Mouse (Mus musculus): Measurements from ENCODE around the gene Gm29427.

Gene Gm29427

DNA sequence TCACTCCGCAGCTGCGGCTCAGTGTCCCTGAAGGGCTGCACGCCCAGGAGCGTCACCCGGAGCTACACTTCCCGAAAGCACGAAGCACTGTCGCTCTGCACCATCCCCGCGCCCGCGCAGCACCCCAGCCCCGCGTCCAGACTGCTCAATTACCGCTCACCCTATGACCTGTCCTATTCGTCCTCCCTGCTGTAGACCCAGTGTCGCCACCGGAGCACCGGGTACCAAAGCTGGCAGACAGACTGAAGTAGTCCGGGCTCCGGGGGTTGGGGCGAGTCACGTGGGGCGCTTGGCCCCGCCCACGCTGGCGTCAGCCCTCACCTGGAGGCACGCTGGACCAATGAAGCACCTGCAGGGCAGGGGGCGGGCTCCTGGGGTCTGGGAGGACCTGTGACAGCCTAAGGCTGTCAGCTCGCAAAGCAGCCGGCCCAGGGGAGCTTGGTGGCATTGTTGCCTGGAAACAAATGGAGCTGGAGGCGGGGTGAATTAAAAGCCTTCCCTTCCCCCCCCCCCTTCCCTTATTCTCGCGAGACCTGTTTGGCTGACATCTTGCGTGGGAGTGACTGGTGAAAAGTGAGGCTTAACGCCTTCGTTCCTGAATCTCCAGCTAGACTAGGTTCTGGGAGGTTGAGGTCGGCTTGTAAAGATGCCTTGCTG lies at the start of gene Gm29427:
Gm29427 (minus strand) TSS at position 239 of the 657 bp plus-strand sequence.
- H3K27me3 ChIP-seq (ENCODE audit: control insufficient read depth, insufficient read depth, low read length, poor library complexity, severe bottlenecking) = no peaks in the 10 kb centered on the region; the same call in 1 of the 2 replicates
- peaks cover 1% of the 10 kb centered on the region; the same call in 1 of the 2 replicates for H3K36me3 ChIP-seq (ENCODE audit: control insufficient read depth, insufficient read depth, low read length, poor library complexity, severe bottlenecking)
- DNase-seq (ENCODE audit: low read depth, low spot score) = peak; percentile 98

DNA sequence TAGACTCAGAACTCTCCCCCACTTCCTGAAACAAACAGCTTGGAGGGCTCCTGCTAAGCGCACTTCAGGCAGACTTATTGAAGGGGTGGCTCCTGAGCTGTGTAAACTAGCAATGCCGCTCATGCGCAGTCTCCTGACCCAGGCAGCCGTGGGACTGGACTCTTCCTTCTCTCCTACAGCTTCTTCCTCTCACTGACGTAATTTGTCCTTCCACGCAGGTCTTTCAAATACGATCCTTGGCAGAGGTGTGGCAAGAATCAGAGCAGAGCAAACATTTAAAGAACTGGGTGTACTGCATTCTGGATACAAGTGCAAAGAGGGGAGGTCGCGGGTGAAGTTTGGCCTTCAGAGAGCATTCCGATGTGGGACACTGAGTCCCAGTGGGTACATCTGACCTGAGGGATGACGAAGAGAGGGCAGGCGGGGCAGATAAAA lies 48.4 kb upstream of the Gm29427 start:
- Histone ChIP-seq H3K36me3 (ENCODE audit: control insufficient read depth, insufficient read depth, low read length, poor library complexity, severe bottlenecking) (no peaks in the 10 kb centered on the region), H3K27me3 (ENCODE audit: control insufficient read depth, insufficient read depth, low read length, poor library complexity, severe bottlenecking) (no peaks in the 10 kb centered on the region)
- DNase-seq (ENCODE audit: low read depth, low spot score) = no peak

DNA sequence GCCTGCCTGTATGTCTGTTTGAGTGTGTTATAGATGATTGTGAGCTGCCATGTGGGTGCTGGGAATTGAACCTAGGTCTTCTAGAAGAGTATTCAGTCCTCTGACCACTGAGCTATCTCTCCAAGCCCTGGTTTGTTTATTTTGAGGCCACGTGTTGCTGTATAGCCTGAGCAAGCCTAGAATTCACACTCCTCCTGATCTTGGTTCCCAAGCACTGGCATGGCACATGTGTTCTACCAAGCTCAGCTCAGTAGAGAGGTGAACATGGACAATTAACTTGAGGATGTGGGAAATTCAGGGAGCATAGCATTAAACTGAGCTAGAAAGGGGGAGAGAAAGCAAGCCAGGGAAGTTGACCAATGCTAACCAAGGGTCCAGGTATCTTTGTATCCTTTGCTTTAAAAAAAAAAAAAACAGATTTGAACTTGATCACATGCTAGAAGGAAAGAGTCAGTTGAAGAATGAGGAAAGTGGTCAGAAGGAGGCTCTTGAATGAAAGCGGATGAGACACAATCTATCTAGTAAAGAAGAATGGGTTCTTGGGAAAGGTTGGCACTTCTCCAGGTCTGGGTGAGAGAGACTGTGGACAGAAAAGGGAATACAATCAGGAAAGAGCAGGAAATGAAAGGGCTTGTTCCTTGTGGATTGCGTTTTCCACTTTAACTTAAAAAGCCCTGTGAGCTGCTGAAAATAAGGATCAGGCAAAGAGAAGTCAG lies 46.6 kb upstream of the Gm29427 start:
- no peaks in the 10 kb centered on the region for H3K36me3 ChIP-seq (ENCODE audit: control insufficient read depth, insufficient read depth, low read length, poor library complexity, severe bottlenecking)
- DNase-seq (ENCODE audit: low read depth, low spot score) = no peak
- H3K27me3 ChIP-seq (ENCODE audit: control insufficient read depth, insufficient read depth, low read length, poor library complexity, severe bottlenecking) = no peaks in the 10 kb centered on the region

DNA sequence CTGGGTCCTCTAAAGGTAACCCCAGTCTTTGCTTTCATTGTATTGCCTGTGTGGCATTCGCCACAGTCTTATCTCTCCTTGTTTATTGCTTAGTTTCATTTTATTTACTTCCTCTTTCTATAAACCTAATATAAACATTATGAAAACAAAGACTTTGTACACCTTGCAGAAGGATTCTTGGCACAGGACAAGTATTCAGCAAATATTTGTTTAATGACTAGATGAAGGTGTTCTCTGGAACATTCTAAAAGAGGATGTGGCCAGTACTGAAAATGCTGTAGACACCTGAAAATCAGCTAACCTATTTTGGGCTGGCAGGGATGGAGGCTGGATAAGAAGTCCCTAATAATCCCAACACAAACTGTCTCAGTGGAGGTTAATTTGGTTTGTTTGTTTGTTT lies 46.0 kb upstream of the Gm29427 start:
- no peaks in the 10 kb centered on the region for H3K27me3 ChIP-seq (ENCODE audit: control insufficient read depth, insufficient read depth, low read length, poor library complexity, severe bottlenecking)
- no peak for DNase-seq (ENCODE audit: low read depth, low spot score)
- no peaks in the 10 kb centered on the region for H3K36me3 ChIP-seq (ENCODE audit: control insufficient read depth, insufficient read depth, low read length, poor library complexity, severe bottlenecking)

DNA sequence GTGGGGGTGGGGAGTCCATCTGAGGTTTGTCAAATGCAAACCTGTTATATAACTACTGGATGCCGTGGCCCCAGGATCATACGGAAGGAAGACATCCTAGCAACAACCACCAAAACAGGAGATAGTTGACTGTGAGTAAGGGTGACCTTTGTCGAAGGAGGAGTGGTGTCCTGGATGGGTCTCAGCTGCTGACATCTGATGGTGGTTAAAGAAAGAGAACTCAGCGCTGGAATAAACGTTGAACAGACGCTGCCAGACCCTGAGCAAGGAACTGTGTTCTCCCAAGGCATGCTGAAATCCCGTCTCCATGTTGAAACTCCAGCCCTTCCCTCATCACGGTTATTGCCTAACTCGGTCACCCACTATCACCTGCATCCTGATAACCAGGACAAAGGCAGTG lies 44.1 kb upstream of the Gm29427 start:
- Histone ChIP-seq H3K27me3 (ENCODE audit: control insufficient read depth, insufficient read depth, low read length, poor library complexity, severe bottlenecking) (no peaks in the 10 kb centered on the region), H3K36me3 (ENCODE audit: control insufficient read depth, insufficient read depth, low read length, poor library complexity, severe bottlenecking) (no peaks in the 10 kb centered on the region)
- no peak for DNase-seq (ENCODE audit: low read depth, low spot score)

DNA sequence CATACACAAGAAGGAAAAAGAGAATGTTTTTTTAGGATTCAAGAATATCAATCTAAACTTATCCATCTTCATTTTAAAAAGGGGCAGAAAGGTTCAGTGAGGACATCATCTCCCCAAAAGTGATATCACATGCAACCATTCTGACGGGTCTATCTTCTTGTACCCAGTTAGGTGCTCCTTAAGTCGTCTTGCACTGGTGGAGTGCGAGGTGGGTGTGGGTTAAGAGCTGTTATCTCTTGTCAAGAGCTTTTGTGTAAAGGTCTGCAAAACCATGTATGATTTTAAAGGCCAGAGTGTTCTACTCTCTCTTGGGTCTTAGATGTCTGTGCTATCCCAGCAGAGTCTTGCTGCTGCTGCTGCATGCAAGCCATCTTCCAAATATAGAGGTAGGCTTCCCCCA lies 31.2 kb upstream of the Gm29427 start:
- no peaks in the 10 kb centered on the region for H3K27me3 ChIP-seq (ENCODE audit: control insufficient read depth, insufficient read depth, low read length, poor library complexity, severe bottlenecking)
- H3K36me3 ChIP-seq (ENCODE audit: control insufficient read depth, insufficient read depth, low read length, poor library complexity, severe bottlenecking) = no peaks in the 10 kb centered on the region

DNA sequence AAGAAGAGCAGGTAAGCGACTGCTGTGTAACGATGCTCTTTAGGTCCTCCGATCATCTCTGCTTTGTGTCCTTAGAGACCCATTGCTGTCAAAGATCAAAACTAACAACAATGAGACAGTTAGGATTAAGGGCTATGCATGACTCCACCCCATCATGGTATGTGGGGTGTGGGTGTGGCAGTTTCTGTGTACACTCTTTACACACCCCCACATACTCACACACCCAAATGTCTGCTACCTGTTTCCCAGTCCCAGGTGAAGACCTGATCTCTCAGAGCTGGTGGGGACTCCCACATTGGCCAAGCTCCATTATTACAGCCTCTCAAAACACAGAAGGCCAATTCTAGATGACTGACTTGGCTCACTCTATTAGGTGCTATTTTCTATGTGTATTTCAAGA lies 30.0 kb upstream of the Gm29427 start:
- no peaks in the 10 kb centered on the region for H3K36me3 ChIP-seq (ENCODE audit: control insufficient read depth, insufficient read depth, low read length, poor library complexity, severe bottlenecking)
- DNase-seq (ENCODE audit: low read depth, low spot score) = no peak

More for the DNA sequence above, 31.2 kb upstream of the Gm29427 start:
- DNase-seq (ENCODE audit: low read depth, low spot score) = no peak

DNA sequence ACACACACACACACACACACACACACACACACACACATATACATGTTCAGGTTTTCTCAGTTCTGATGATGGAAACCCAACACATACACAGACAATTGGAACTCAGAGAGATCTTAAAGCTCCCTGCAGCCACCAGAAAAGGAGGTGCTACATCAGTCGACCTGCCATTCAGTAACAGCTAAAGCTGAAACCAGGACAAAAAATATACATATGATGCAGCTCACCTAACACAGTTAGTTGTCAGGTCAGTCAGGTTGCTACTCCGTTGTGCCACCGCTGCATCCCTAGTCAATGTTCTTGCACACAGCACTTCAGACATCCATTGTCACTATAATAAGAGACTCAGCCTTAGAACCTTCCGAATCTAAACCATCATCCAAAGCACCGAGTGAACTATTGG lies 29.4 kb upstream of the Gm29427 start:
- Histone ChIP-seq H3K36me3 (ENCODE audit: control insufficient read depth, insufficient read depth, low read length, poor library complexity, severe bottlenecking) (no peaks in the 10 kb centered on the region), H3K27me3 (ENCODE audit: control insufficient read depth, insufficient read depth, low read length, poor library complexity, severe bottlenecking) (no peaks in the 10 kb centered on the region)
- DNase-seq (ENCODE audit: low read depth, low spot score) = no peak

More for the DNA sequence above, 30.0 kb upstream of the Gm29427 start:
- no peaks in the 10 kb centered on the region for H3K27me3 ChIP-seq (ENCODE audit: control insufficient read depth, insufficient read depth, low read length, poor library complexity, severe bottlenecking)

DNA sequence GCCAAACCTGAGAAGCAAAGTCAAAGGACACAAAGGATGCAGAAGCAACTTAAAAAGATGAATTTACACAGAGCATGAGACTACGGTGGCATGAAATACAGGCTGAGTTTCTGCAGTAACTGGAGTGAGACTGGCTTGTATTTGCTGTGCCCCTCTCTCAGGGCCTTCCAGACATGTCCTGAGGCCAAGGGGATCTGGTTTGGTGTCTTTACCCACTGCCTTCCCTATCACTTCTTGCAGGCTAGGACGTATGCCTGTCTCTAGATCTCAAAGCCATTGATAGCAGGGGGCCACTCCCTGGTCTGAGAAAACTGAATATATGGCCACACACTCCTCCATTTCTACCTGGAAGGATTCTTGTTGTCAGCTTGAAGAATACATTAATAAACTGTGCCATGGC lies 28.6 kb upstream of the Gm29427 start:
- H3K36me3 ChIP-seq (ENCODE audit: control insufficient read depth, insufficient read depth, low read length, poor library complexity, severe bottlenecking) = no peaks in the 10 kb centered on the region
- H3K27me3 ChIP-seq (ENCODE audit: control insufficient read depth, insufficient read depth, low read length, poor library complexity, severe bottlenecking) = no peaks in the 10 kb centered on the region
- no peak for DNase-seq (ENCODE audit: low read depth, low spot score)

DNA sequence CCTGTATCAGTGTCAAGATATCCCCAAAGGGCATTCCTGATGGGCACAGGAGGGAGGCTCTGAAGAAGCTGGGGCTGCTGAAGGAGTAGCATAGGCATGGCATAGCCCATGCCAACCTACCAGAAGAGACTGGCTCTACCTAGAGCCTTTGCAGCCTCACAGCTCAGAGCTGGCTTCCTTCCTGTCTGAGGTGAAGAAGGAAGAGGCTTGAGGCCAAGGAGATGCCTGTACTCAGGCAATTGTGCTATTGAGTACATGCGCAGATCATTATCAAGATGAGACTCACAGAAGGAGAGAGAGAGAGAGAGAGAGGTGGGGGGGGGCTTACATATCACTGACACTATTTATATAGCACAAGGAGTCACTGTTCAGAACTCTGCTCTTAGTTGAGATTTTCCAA lies 28.2 kb upstream of the Gm29427 start:
- no peaks in the 10 kb centered on the region for H3K36me3 ChIP-seq (ENCODE audit: control insufficient read depth, insufficient read depth, low read length, poor library complexity, severe bottlenecking)
- DNase-seq (ENCODE audit: low read depth, low spot score) = no peak
- H3K27me3 ChIP-seq (ENCODE audit: control insufficient read depth, insufficient read depth, low read length, poor library complexity, severe bottlenecking) = no peaks in the 10 kb centered on the region

DNA sequence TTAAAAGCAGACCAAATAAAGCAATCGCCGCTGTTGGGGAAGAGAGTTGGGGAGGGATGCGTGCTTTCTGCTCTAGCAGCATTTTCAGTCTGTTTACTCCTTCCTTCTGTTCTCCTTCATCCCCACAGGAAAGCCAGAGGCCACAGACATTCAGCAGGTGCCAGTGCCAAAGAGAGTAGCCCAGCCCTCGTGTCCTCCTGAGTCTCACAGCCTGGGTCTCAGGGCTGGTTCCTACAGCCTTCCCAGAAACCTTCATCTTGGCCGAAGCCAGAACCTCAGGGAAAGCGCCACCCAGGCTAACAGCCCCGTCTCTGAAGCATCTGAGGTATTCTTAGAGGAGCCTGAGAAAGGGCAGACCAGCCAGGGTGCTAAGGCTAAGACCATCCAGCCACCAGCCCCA lies 26.6 kb upstream of the Gm29427 start:
- Histone ChIP-seq H3K36me3 (ENCODE audit: control insufficient read depth, insufficient read depth, low read length, poor library complexity, severe bottlenecking) (no peaks in the 10 kb centered on the region), H3K27me3 (ENCODE audit: control insufficient read depth, insufficient read depth, low read length, poor library complexity, severe bottlenecking) (no peaks in the 10 kb centered on the region)
- no peak for DNase-seq (ENCODE audit: low read depth, low spot score)

DNA sequence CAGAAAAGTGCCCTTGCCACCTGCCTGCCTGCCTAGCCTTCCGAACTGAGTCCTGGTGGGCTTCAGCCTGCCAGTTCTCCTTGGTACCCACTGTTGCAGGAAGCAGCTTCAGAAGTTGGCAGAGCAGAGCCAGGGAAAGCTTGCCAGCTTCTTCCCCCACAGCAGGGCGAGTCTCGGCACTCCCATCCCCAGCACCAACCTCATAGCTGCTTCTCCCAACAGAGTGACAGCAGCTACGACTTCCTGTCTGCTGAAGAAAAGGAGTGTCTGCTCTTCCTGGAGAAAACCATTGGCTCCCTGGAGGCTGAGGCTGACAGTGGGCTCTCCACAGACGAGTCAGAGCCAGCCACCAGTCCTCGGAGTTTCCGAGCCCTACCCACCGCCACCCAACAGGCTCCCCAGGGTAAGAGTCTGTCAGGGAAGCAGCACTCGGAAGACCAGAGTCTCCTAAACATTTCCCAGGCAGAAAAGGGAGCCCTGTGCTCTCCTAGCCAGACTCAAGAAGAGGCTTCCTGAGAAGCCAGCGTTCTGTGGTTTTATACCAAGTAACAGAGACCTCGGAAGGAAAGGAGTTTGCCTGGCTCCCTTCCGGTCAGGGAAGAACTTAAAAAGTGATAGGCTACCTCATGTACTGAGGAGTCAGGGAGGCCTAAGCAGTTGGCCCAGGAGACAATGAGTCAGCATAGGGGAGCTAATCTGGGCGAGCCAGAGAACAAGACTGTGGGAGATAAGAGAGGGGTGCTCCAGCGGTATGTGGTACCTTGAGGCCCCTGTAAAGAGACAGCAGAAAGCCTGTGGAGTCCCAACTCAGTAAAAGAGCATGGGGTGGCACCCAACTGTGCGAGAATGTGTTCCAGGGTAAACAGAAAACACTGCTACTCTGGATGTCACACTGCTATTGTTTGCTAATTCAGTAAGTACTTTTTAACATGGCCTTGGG lies 25.5 kb upstream of the Gm29427 start:
- Histone ChIP-seq H3K27me3 (ENCODE audit: control insufficient read depth, insufficient read depth, low read length, poor library complexity, severe bottlenecking) (no peaks in the 10 kb centered on the region), H3K36me3 (ENCODE audit: control insufficient read depth, insufficient read depth, low read length, poor library complexity, severe bottlenecking) (no peaks in the 10 kb centered on the region)
- DNase-seq (ENCODE audit: low read depth, low spot score) = no peak

DNA sequence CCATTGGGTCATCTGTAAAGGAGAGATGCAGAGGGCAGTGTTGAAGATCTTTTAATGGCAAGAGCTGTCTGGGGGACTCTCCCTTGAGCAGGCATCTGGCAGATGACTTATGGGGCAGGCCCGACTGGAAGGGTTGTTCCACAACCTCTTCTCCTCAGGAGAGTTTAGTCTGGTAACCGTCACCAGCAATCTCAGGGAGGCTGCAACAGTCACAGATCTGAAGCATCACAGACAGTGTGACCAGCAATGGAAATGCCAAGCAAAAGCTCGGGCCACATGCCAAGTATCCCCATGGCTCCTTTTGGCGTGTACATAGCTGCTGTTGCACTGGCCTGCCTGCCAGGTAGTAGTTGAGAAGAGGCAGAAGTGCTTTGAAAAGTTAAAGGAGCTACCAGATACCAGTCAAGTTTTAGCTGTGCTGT lies 24.6 kb upstream of the Gm29427 start:
- H3K27me3 ChIP-seq (ENCODE audit: control insufficient read depth, insufficient read depth, low read length, poor library complexity, severe bottlenecking) = no peaks in the 10 kb centered on the region
- H3K36me3 ChIP-seq (ENCODE audit: control insufficient read depth, insufficient read depth, low read length, poor library complexity, severe bottlenecking) = no peaks in the 10 kb centered on the region

DNA sequence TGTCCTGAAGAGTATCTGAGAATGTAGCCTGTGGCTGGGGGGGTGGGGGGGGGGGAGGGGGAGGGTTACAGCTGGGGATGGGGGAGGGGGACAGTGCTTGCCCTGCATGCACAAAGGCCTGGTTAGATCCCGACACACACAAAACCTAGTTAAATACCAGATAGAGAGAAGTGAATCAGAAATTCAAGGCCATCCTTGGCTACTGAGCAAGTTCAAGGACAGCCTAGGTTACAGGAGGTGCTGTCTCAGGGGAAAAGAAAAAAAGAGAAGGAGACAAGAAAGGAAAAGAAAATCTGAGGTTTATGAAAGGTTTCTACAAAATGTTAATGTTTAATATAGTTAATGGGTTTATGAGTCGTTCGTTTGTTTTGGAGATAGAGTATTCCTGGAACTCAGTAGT lies 24.0 kb upstream of the Gm29427 start:
- Histone ChIP-seq H3K27me3 (ENCODE audit: control insufficient read depth, insufficient read depth, low read length, poor library complexity, severe bottlenecking) (no peaks in the 10 kb centered on the region), H3K36me3 (ENCODE audit: control insufficient read depth, insufficient read depth, low read length, poor library complexity, severe bottlenecking) (no peaks in the 10 kb centered on the region)
- no peak for DNase-seq (ENCODE audit: low read depth, low spot score)

More for the DNA sequence above, 24.6 kb upstream of the Gm29427 start:
- DNase-seq (ENCODE audit: low read depth, low spot score) = no peak

Data from splenic B cell, adult 2 months (primary cell).